Mouse (Mus musculus) hindbrain, embryonic 11.5 days (tissue): ENCODE results near the gene Wdr37. TPM values are rescaled to one million over a fixed set of nuclear protein-coding genes. Genes with fewer than 3 reads are reported as not detected.
"Not testable (repeated sequence)": the region's sequence is repeated elsewhere in the genome, so short reads cannot be mapped to it uniquely, and the experiment has no call there.

ENCODE experiments used
- ATAC-seq: fragments of 200-750 bp; cut with Nextera tagmentation; 2 replicates; pipeline ENCODE4 v1.8.0; 2017; ENCODE audit warnings: mild to moderate bottlenecking, moderate TSS enrichment, moderate library complexity; ENCODE audit not compliant: low FRiP score
- DNase-seq: peaks from one replicate; pipeline ENCODE4 v3.0.0-alpha.2; 2015; ENCODE audit warnings: low spot score
- H3K27ac ChIP-seq: fragments of 300-500 bp; sonication (generic); 2 replicates; pipeline ENCODE4 v1.5.1; 2014; ENCODE audit warnings: mild to moderate bottlenecking, low read depth, low read length
- H3K27me3 ChIP-seq: fragments of 300-500 bp; sonication (generic); 2 replicates; pipeline ENCODE4 v1.6.1; 2014; ENCODE audit warnings: mild to moderate bottlenecking, low read length, moderate library complexity, mixed read lengths; ENCODE audit not compliant: control insufficient read depth, insufficient read depth
- H3K36me3 ChIP-seq: fragments of 300-500 bp; sonication (generic); 2 replicates; pipeline ENCODE4 v1.6.1; 2014; ENCODE audit warnings: mild to moderate bottlenecking, low read length, moderate library complexity, mixed read lengths; ENCODE audit not compliant: control insufficient read depth, insufficient read depth
- H3K4me1 ChIP-seq: fragments of 300-500 bp; sonication (generic); replicated peaks from 2 replicates; pipeline ENCODE4 v1.6.1; 2014; ENCODE audit warnings: low read length, mixed read lengths; ENCODE audit not compliant: control insufficient read depth, insufficient read depth
- H3K4me2 ChIP-seq: fragments of 300-500 bp; sonication (generic); replicated peaks from 2 replicates; pipeline ENCODE4 v1.6.1; 2014; ENCODE audit warnings: mild to moderate bottlenecking, low read depth, low read length
- H3K4me3 ChIP-seq: fragments of 300-500 bp; sonication (generic); 2 replicates; pipeline ENCODE4 v1.5.1; 2014; ENCODE audit warnings: low read depth, low read length
- H3K9ac ChIP-seq: fragments of 300-500 bp; sonication (generic); 2 replicates; pipeline ENCODE4 v1.6.1; 2014; ENCODE audit warnings: low read depth, low read length
- H3K9me3 ChIP-seq: fragments of 300-500 bp; sonication (generic); 2 replicates; pipeline ENCODE4 v1.6.1; 2016; ENCODE audit warnings: low read length; ENCODE audit not compliant: control insufficient read depth
- WGBS: fragments of 180-500 bp; shearing (Covaris S2); extraction: QIAGEN DNeasy Blood & Tissue Kit; methylation state at CpG from one replicate; pipeline ENCODE4 v1.1.7; 2014; 5-methylcytosine and 5-hydroxymethylcytosine counted together
- polyA plus RNA-seq: library from polyadenylated mRNA; unstranded; fragments of >200 nt; fragmentation: Nextera tagmentation; extraction: Ambion mirVana; gene quantifications from 2 replicates; pipeline ENCODE4 v1.2.1, GENCODE M21; 2014

The Wdr37 gene
- 48.2 and 54.0 TPM in 2 replicates for polyA plus RNA-seq

DNA sequence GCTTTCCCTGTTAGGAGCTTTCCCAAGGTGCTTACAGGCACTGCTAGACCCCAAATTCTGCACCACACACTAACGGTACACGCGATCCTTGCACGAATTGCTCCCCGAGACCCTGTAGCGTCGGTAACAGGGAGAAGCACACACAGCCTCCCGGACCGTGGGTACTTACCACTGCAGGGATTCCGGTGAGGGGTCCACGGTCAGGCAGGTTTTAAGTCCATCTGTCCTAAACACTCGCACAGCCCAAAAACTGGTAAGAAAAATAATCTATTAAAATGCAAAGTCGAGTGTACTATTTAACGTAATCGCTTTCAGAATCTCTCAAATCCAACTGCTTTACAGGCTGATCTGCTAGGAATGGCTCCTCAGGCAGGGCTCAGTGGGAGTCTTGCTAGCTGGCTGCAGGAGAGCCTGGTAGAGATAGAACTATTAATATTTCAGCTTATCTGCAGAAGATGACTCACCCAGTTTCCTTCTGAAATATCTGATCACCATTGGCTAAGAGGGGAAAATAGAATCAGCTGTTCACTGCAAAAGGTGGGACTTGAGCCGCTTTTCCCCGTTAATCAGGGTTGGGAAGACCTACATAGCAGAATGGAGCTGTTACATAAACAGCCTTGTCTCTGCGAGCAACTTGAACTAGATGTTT lies at the start of gene Wdr37:
Gene Wdr37 (minus strand): TSS at position 596 of the 649 bp plus-strand sequence.
- Histone ChIP-seq H3K27me3 (no peaks in the 10 kb centered on the region), H3K4me3 (peak within 1 kb of the TSS; percentile 89), H3K9me3 (no peaks in the 10 kb centered on the region), H3K4me1 (no peaks in the 10 kb centered on the region), H3K36me3 (no peaks in the 10 kb centered on the region), H3K4me2 (peak within 1 kb of the TSS; percentile 71), H3K27ac (peak within 1 kb of the TSS; percentile 96), H3K9ac (peak within 1 kb of the TSS; percentile 88)
- DNase-seq (peak; percentile 35), ATAC-seq (peak; percentile 54)
- WGBS, result 2% methylated on average over 18 of the region's 18 CpGs

DNA sequence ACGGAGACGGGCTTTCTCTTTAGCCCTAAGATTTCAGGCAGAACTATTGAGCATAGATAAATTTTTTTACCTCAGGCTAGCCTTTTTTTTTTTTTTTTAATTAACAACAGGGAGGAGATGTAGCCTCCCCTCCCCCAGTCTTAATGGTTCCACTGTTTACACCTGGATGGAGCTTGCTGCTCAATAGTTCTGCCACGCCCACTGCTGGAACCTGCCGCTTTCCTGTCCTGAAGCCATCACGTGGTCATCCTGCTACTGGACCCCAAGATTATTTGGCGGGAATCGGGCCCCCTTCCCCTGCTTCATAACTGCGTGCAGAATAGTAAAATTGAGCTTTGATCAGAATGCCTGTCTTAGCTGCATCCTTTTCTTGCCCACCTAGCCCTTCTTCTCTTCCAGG lies 42.2 kb upstream of the Wdr37 start:
- not testable (repeated sequence) for H3K27ac ChIP-seq, ATAC-seq, DNase-seq, H3K36me3 ChIP-seq, H3K4me1 ChIP-seq, H3K27me3 ChIP-seq, H3K9ac ChIP-seq, H3K9me3 ChIP-seq, H3K4me2 ChIP-seq, H3K4me3 ChIP-seq
- WGBS, result 91% methylated on average over 8 of the region's 8 CpGs

- not testable (repeated sequence) for ATAC-seq, H3K27me3 ChIP-seq, H3K4me1 ChIP-seq, H3K9me3 ChIP-seq, H3K27ac ChIP-seq, H3K4me2 ChIP-seq, H3K36me3 ChIP-seq, H3K9ac ChIP-seq, DNase-seq, H3K4me3 ChIP-seq
- 93% methylated on average over 2 of the region's 2 CpGs for WGBS
Observed at GRCm38 (mm10) chr13:8905986-8906385, 34.3 kb upstream of the Wdr37 start.

DNA sequence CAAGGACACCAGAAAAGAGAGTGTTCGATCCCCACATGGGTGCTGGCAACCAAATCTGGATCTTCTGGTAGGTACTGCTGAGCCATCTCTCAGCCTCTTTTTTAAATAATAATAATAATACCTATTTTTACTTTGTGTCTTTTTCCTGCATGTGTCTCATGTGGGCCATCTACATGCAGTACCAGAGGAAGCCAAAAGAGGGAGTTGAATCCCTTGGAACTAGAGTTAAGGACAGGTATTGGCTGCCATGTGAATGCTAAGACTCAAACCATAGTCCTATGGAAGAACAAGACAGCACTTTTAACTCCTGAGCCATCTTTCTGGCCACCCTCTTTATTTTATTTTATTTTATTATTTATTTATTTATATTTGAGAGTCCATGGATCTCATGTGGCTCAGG lies 16.9 kb upstream of the Wdr37 start:
- H3K27me3 ChIP-seq, result no peaks in the 10 kb centered on the region
- ATAC-seq, result no peak
- H3K36me3 ChIP-seq, result peaks cover 2% of the 10 kb centered on the region; the same call in 1 of the 2 replicates
- no peak overlapping the region for H3K27ac ChIP-seq
- no peak overlapping the region for H3K4me3 ChIP-seq
- H3K9me3 ChIP-seq, result no peaks in the 10 kb centered on the region
- 100% methylated on average over 1 of the region's 1 CpGs for WGBS
- DNase-seq, result peak; percentile 48
- H3K9ac ChIP-seq, result no peak overlapping the region
- H3K4me1 ChIP-seq, result no peaks in the 10 kb centered on the region
- H3K4me2 ChIP-seq, result no peak overlapping the region

GRCm38 (mm10) chr13:8886185-8886560 lies 14.5 kb upstream of the Wdr37 start:
- Histone ChIP-seq H3K4me2 (peak overlapping the region; percentile 49), H3K4me3 (peak overlapping the region; percentile 69), H3K4me1 (no peaks in the 10 kb centered on the region), H3K27me3 (no peaks in the 10 kb centered on the region), H3K27ac (peak overlapping the region; percentile 95), H3K36me3 (peaks cover 2% of the 10 kb centered on the region; the same call in 1 of the 2 replicates), H3K9ac (peak overlapping the region; percentile 73), H3K9me3 (no peaks in the 10 kb centered on the region)
- WGBS, result 6% methylated on average over 9 of the region's 9 CpGs
- DNase-seq, result no peak
- no peak for ATAC-seq

DNA sequence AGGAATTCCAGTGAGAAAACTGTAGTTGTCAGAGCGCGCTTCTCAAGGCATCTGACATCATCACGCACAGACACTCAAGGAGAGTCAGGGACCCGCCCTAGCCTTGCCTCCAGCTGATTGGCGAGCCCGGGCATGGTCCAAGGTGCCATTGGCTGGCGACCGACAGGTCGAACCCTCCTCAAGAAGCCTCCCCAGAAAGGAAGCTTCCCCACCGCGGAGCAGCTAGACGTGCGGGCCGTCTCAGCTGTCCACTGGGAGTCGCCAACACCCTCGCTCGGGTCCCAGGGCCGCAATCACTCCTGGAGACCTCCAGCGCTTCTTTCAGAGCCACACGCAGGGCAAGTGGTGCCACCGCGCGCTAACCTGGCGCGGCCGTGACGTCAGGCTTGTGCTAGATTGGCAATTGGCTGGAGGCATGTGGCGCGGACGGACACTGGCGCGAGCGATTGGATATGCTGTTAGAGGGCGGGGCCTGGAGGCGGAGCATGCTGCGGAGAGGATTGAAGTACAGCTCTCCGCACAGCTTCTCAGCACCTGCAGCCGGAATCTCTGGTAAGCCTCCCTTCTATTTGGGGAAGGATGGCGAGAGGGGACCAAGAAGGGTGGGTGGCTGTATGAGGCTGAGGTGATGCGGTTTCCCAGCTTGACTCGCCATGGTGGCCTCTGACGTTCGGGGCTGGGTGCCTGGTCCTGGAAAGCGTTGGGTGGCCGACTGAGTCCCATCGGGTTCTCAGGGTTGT lies 13.9 kb upstream of the Wdr37 start, which contains the start of gene Idi1:
Gene Idi1 (plus strand): TSS at position 57 of the 740 bp plus-strand sequence.
- peak; percentile 100 for ATAC-seq
- under 1% methylated on average over 46 of the region's 46 CpGs for WGBS
- peak; percentile 96 for DNase-seq
- no peaks in the 10 kb centered on the region for H3K4me1 ChIP-seq
- H3K4me2 ChIP-seq, result peak within 1 kb of the TSS; percentile 55
- peak within 1 kb of the TSS; percentile 73 for H3K9ac ChIP-seq
- peak within 1 kb of the TSS; percentile 69 for H3K4me3 ChIP-seq
- H3K36me3 ChIP-seq, result peaks cover 2% of the 10 kb centered on the region; the same call in 1 of the 2 replicates
- no peaks in the 10 kb centered on the region for H3K27me3 ChIP-seq
- H3K27ac ChIP-seq, result peak within 1 kb of the TSS; percentile 95
- H3K9me3 ChIP-seq, result no peaks in the 10 kb centered on the region

DNA sequence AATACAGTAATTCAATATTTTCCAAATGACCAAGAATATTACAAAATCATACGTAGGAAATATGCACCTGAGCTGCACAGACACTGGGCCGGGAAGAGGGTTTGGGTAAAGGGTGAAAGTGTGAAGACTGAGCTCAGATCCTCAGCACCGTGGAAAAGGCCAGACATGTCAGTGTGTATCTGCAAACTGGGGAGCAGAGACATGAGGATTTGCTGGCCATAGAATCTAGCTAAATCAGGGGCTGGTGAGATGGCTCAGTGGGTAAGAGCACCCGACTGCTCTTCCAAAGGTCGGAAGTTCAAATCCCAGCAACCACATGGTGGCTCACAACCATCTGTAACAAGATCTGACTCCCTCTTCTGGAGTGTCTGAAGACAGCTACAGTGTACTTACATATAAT lies 12.2 kb upstream of the Wdr37 start:
- not testable (repeated sequence) for H3K4me1 ChIP-seq, H3K27me3 ChIP-seq, H3K9me3 ChIP-seq, H3K4me2 ChIP-seq, DNase-seq, H3K4me3 ChIP-seq, H3K27ac ChIP-seq, ATAC-seq, H3K36me3 ChIP-seq, H3K9ac ChIP-seq
- 86% methylated on average over 5 of the region's 5 CpGs for WGBS

DNA sequence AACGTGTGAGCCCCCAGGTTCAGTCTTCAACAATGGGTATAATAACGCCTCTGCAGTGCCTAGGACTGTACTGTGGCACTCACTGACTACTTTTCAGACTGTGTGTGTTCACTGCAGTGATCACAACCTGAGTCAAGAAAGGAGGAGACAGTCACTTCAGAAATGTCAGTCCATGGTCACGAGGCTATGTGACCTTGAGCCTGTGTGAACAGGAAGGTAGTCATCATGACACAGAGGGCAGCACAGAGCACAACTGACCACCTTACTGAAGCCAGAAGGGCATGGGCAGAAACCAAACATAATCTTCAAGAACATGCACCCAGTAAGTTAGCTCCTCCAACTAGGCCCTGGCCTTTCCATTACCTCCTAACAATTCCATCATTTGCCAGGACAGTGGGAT lies 9.9 kb upstream of the Wdr37 start:
- no peak overlapping the region for H3K4me3 ChIP-seq
- no peaks in the 10 kb centered on the region for H3K9me3 ChIP-seq
- WGBS, result 73% methylated on average over 3 of the region's 3 CpGs
- H3K9ac ChIP-seq, result no peak overlapping the region
- H3K4me2 ChIP-seq, result no peak overlapping the region
- no peaks in the 10 kb centered on the region for H3K27me3 ChIP-seq
- ATAC-seq, result no peak
- DNase-seq, result no peak
- no peak overlapping the region for H3K27ac ChIP-seq
- no peaks in the 10 kb centered on the region for H3K4me1 ChIP-seq
- H3K36me3 ChIP-seq, result no peaks in the 10 kb centered on the region

DNA sequence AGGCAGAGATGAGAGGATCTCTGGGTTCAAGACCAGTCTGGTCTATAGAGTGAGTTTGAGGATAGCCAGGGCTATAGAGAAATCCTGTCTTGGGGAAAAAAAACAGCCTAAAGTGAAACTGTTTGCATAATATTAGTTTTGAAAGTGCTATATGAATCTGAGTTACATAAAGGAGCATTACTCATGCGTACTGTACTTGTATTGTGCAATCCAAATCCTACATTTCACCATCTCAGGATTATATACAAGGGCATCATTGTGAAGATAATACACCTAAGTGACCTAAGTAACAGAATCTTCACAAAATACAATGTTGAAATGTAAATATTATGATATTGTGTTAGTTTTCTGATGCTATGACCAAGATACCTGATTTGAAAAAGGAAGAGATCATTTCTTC lies 2.1 kb upstream of the Wdr37 start:
- ATAC-seq, result no peak
- Histone ChIP-seq H3K27me3 (no peaks in the 10 kb centered on the region), H3K36me3 (no peaks in the 10 kb centered on the region), H3K4me1 (no peaks in the 10 kb centered on the region), H3K9ac (no peak overlapping the region), H3K27ac (no peak overlapping the region), H3K4me2 (no peak overlapping the region), H3K9me3 (no peaks in the 10 kb centered on the region), H3K4me3 (no peak overlapping the region)
- DNase-seq, result no peak
- 95% methylated on average over 1 of the region's 1 CpGs for WGBS
